In genomic region chr5:118244606-118245443, GRCm38 (mm10) we compare ENCODE assay signal across 8 mouse cellular contexts. TPM values are rescaled to one million over a fixed set of nuclear protein-coding genes. Genes with fewer than 3 reads are reported as not detected.
DNase-seq lines count a peak whose midpoint lies in the region; ATAC-seq and TF ChIP-seq lines count a peak whose summit lies in the region.

Rnft2 (minus strand) TSS chr5:118245116.
2410131K14Rik (plus strand) TSS chr5:118245227.

- peak within 1 kb of the TSS; percentile 69 for H3K4me3 ChIP-seq in heart, embryonic 12.5 days
- peak within 1 kb of the TSS; percentile 71 for H3K4me3 ChIP-seq in kidney, postnatal 0 days (replicated peaks; ENCODE audit: low read depth, low read length)
- H3K4me3 ChIP-seq in liver, embryonic 11.5 days (ENCODE audit: low read depth, low read length): peak within 1 kb of the TSS; percentile 71
- H3K4me3 ChIP-seq in stomach, embryonic 14.5 days (ENCODE audit: low read depth, low read length): peak within 1 kb of the TSS; percentile 71

- H3K27ac ChIP-seq in heart, embryonic 12.5 days (ENCODE audit: poor library complexity, severe bottlenecking): peak within 1 kb of the TSS; percentile 77
- H3K27ac ChIP-seq in kidney, postnatal 0 days: peak within 1 kb of the TSS; percentile 81
- H3K27ac ChIP-seq in liver, embryonic 11.5 days (ENCODE audit: low read depth, low read length): no peak within 1 kb of the TSS
- peak within 1 kb of the TSS; percentile 52; the same call in 1 of the 2 replicates for H3K27ac ChIP-seq in stomach, embryonic 14.5 days (ENCODE audit: low read length)

- WGBS in heart, embryonic 12.5 days: under 1% methylated on average over 68 of the region's 68 CpGs
- under 1% methylated on average over 68 of the region's 68 CpGs for WGBS in kidney, postnatal 0 days
- under 1% methylated on average over 68 of the region's 68 CpGs for WGBS in liver, embryonic 11.5 days
- 1% methylated on average over 68 of the region's 68 CpGs for WGBS in stomach, embryonic 14.5 days

- H3K36me3 ChIP-seq in heart, embryonic 12.5 days: peaks cover 14% of the 10 kb centered on the region
- no peaks in the 10 kb centered on the region; the same call in 1 of the 2 replicates for H3K36me3 ChIP-seq in kidney, postnatal 0 days (ENCODE audit: insufficient read depth, low read length)
- H3K36me3 ChIP-seq in liver, embryonic 11.5 days (ENCODE audit: control insufficient read depth, insufficient read depth, low read length): no peaks in the 10 kb centered on the region
- peaks cover 3% of the 10 kb centered on the region for H3K36me3 ChIP-seq in stomach, embryonic 14.5 days (ENCODE audit: control insufficient read depth, insufficient read depth, low read length)

- DNase-seq in CD4-positive helper T cell, adult 2 months (ENCODE audit: low read depth, low spot score): peak; percentile 99
- DNase-seq in brain, embryonic 18.5 days (ENCODE audit: low read depth, low spot score): peak; percentile 97
- DNase-seq in kidney, postnatal 0 days (ENCODE audit: low spot score): peak; percentile 99
- peak; percentile 99 for DNase-seq in liver, embryonic 11.5 days (ENCODE audit: low spot score)
- peak; percentile 98 for DNase-seq in naive thymus-derived CD4-positive, alpha-beta T cell, adult 2 months (ENCODE audit: low read depth)

- peak within 1 kb of the TSS; percentile 89 for H3K4me2 ChIP-seq in heart, embryonic 12.5 days
- H3K4me2 ChIP-seq in kidney, postnatal 0 days (ENCODE audit: low read length): peak within 1 kb of the TSS; percentile 87
- peak within 1 kb of the TSS; percentile 94 for H3K4me2 ChIP-seq in liver, embryonic 11.5 days
- peak within 1 kb of the TSS; percentile 89 for H3K4me2 ChIP-seq in stomach, embryonic 14.5 days (replicated peaks; ENCODE audit: low read depth, low read length)

- H3K4me1 ChIP-seq in heart, embryonic 12.5 days (replicated peaks): peaks cover 21% of the 10 kb centered on the region
- peaks cover 8% of the 10 kb centered on the region for H3K4me1 ChIP-seq in kidney, postnatal 0 days (replicated peaks; ENCODE audit: insufficient read depth, low read length)
- H3K4me1 ChIP-seq in liver, embryonic 11.5 days (replicated peaks; ENCODE audit: control insufficient read depth, insufficient read depth, low read length): peaks cover 11% of the 10 kb centered on the region; the same call in 1 of the 2 replicates
- peaks cover 12% of the 10 kb centered on the region for H3K4me1 ChIP-seq in stomach, embryonic 14.5 days (ENCODE audit: control insufficient read depth, insufficient read depth, low read length)

- no peaks in the 10 kb centered on the region for H3K9me3 ChIP-seq in heart, embryonic 12.5 days (replicated peaks)
- no peaks in the 10 kb centered on the region for H3K9me3 ChIP-seq in kidney, postnatal 0 days (replicated peaks; ENCODE audit: low read length)
- H3K9me3 ChIP-seq in liver, embryonic 11.5 days (ENCODE audit: control insufficient read depth, low read length): no peaks in the 10 kb centered on the region
- H3K9me3 ChIP-seq in stomach, embryonic 14.5 days (ENCODE audit: control insufficient read depth, low read depth, low read length): no peaks in the 10 kb centered on the region

- peak within 1 kb of the TSS; percentile 90 for H3K9ac ChIP-seq in heart, embryonic 12.5 days
- H3K9ac ChIP-seq in kidney, postnatal 0 days (ENCODE audit: low read depth, low read length): peak within 1 kb of the TSS; percentile 65
- H3K9ac ChIP-seq in liver, embryonic 11.5 days (ENCODE audit: low read depth, low read length): peak within 1 kb of the TSS; percentile 64
- peak within 1 kb of the TSS; percentile 53 for H3K9ac ChIP-seq in stomach, embryonic 14.5 days (replicated peaks; ENCODE audit: low read depth, low read length)

- ATAC-seq in erythroid progenitor cell, adult 5-6 weeks (replicated peaks; ENCODE audit: low FRiP score, poor library complexity, severe bottlenecking): peak; percentile 98
- peak; percentile 100 for ATAC-seq in heart, embryonic 12.5 days (ENCODE audit: insufficient number of reproducible peaks, low FRiP score)
- peak; percentile 100 for ATAC-seq in kidney, postnatal 0 days (replicated peaks; ENCODE audit: low FRiP score, low read depth)
- ATAC-seq in liver, embryonic 11.5 days (replicated peaks; ENCODE audit: low FRiP score): peak; percentile 100
- ATAC-seq in stomach, embryonic 14.5 days (ENCODE audit: insufficient number of reproducible peaks, insufficient read depth, low FRiP score, low read depth): peak; percentile 100

- TF ChIP-seq CTCF in kidney, postnatal 0 days (IDR thresholded peaks at IDR 0.05; ENCODE audit: low read depth): peak; percentile 9; the same call in 1 of the 2 replicates

- H3K27me3 ChIP-seq in heart, embryonic 12.5 days (replicated peaks): no peaks in the 10 kb centered on the region
- H3K27me3 ChIP-seq in kidney, postnatal 0 days (ENCODE audit: insufficient read depth, low read length): no peaks in the 10 kb centered on the region
- H3K27me3 ChIP-seq in liver, embryonic 11.5 days (replicated peaks; ENCODE audit: control insufficient read depth, insufficient read depth, low read length): no peaks in the 10 kb centered on the region
- no peaks in the 10 kb centered on the region for H3K27me3 ChIP-seq in stomach, embryonic 14.5 days (ENCODE audit: control insufficient read depth, insufficient read depth, low read length)

RNA-seq across cellular contexts. Expression of gene Rnft2, which starts in this region (rescaled TPM):
- not detected in 2 replicates for total RNA-seq in erythroid progenitor cell, adult 5-6 weeks (2015; ENCODE audit: low replicate concordance)
- total RNA-seq in erythroid progenitor cell, adult 5-6 weeks (2017; ENCODE audit: low replicate concordance): not detected in 2 replicates
- 2.0 and 3.0 TPM in 2 replicates for polyA plus RNA-seq in heart, embryonic 12.5 days (2016; fragmentation: Nextera tagmentation; extraction: Ambion mirVana)
- 1.6 TPM in 2 replicates for polyA plus RNA-seq in kidney, postnatal 0 days (2015; fragmentation: Nextera tagmentation; extraction: Ambion mirVana)
- polyA plus RNA-seq in liver, embryonic 11.5 days (2014; fragmentation: Nextera tagmentation; extraction: Ambion mirVana): 1.3 and 1.7 TPM in 2 replicates
- 2.6 and 3.9 TPM in 2 replicates for polyA plus RNA-seq in stomach, embryonic 14.5 days (2014; fragmentation: Nextera tagmentation; extraction: Ambion mirVana)

RNA-seq across cellular contexts. Expression of gene 2410131K14Rik, which starts in this region (rescaled TPM):
- total RNA-seq in erythroid progenitor cell, adult 5-6 weeks (2015; ENCODE audit: low replicate concordance): 0.72 and 1.7 TPM in 2 replicates
- 0.39 and 1.7 TPM in 2 replicates for total RNA-seq in erythroid progenitor cell, adult 5-6 weeks (2017; ENCODE audit: low replicate concordance)
- polyA plus RNA-seq in heart, embryonic 12.5 days (2016; fragmentation: Nextera tagmentation; extraction: Ambion mirVana): 6.5 and 6.8 TPM in 2 replicates
- 7.7 TPM in 2 replicates for polyA plus RNA-seq in kidney, postnatal 0 days (2015; fragmentation: Nextera tagmentation; extraction: Ambion mirVana)
- polyA plus RNA-seq in liver, embryonic 11.5 days (2014; fragmentation: Nextera tagmentation; extraction: Ambion mirVana): 4.3 TPM in 2 replicates
- polyA plus RNA-seq in stomach, embryonic 14.5 days (2014; fragmentation: Nextera tagmentation; extraction: Ambion mirVana): 7.8 and 9.2 TPM in 2 replicates
